Mouse (Mus musculus): Measurements from ENCODE around the gene Mepe.

Gene Mepe

GRCm38 (mm10) chr5:104357575-104357974, 32.4 kb downstream of the Mepe start:
- TF ChIP-seq NANOG (IDR thresholded peaks at IDR 0.05; ENCODE audit: borderline replicate concordance, low read length), result no peak
- TF ChIP-seq CTCF (conservative IDR thresholded peaks at IDR 0.05; ENCODE audit: low read length), result no peak
- TF ChIP-seq POU5F1 (IDR thresholded peaks at IDR 0.05; ENCODE audit: borderline replicate concordance, low read length), result no peak
- Histone ChIP-seq H3K27me3 (ENCODE audit: insufficient read depth, low read length) (no peaks in the 10 kb centered on the region), H3K4me1 (replicated peaks; ENCODE audit: low read depth, low read length) (no peaks in the 10 kb centered on the region), H3K4me3 (replicated peaks; ENCODE audit: low read length) (no peak overlapping the region), H3K9me3 (ENCODE audit: low read length) (peaks cover 62% of the 10 kb centered on the region), H3K36me3 (ENCODE audit: insufficient read depth, low read length) (no peaks in the 10 kb centered on the region)

DNA sequence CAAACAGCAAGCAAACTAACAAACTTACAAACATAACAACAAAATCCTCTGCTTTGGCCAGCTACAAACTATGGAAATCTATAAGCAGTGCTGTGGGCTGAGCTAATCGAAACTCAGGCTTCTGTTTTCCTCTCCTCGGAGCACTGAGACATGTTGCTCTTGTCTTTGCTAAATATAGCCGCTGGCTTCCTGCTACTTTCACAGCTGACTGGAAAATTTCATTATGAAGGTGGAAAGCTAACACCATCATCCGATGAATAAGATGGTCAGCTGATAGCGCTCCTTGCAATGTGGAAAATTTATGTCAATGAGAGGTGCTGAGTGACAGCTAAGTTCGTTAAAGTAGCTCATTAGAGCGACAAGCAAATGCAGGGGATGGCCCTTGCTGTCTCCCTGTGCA, 33.5 kb downstream of the Mepe start:
- no peaks in the 10 kb centered on the region for H3K4me1 ChIP-seq (replicated peaks; ENCODE audit: low read depth, low read length)
- no peak overlapping the region for H3K4me3 ChIP-seq (replicated peaks; ENCODE audit: low read length)
- no peaks in the 10 kb centered on the region for H3K36me3 ChIP-seq (ENCODE audit: insufficient read depth, low read length)
- no peaks in the 10 kb centered on the region for H3K27me3 ChIP-seq (ENCODE audit: insufficient read depth, low read length)
- TF ChIP-seq NANOG (IDR thresholded peaks at IDR 0.05; ENCODE audit: borderline replicate concordance, low read length) (no peak), POU5F1 (IDR thresholded peaks at IDR 0.05; ENCODE audit: borderline replicate concordance, low read length) (no peak)
- peaks cover 71% of the 10 kb centered on the region for H3K9me3 ChIP-seq (ENCODE audit: low read length)

DNA sequence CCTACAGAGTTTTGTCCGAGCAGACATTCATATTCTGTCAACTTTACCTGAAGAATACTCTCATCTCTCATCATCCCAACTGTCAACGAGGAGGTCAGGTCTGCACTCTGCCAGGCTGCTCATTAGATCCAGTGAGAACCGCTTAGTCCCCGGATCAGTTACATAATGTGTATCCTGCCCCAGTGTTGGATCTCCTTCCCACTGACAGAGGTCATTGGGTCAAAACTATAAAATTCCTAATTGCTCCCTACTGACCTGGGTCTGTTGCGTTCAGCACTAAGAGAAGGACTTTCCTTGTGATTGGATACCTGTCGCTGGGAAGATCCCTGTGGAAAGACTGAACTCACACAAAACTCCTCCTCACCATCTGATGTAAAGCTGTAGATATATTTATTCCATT, 34.1 kb downstream of the Mepe start:
- H3K4me3 ChIP-seq (replicated peaks; ENCODE audit: low read length), result no peak overlapping the region
- no peaks in the 10 kb centered on the region for H3K36me3 ChIP-seq (ENCODE audit: insufficient read depth, low read length)
- H3K4me1 ChIP-seq (replicated peaks; ENCODE audit: low read depth, low read length), result no peaks in the 10 kb centered on the region
- no peaks in the 10 kb centered on the region for H3K27me3 ChIP-seq (ENCODE audit: insufficient read depth, low read length)
- TF ChIP-seq POU5F1 (IDR thresholded peaks at IDR 0.05; ENCODE audit: borderline replicate concordance, low read length), result no peak
- no peak for TF ChIP-seq CTCF (conservative IDR thresholded peaks at IDR 0.05; ENCODE audit: low read length)
- TF ChIP-seq NANOG (IDR thresholded peaks at IDR 0.05; ENCODE audit: borderline replicate concordance, low read length), result no peak
- H3K9me3 ChIP-seq (ENCODE audit: low read length), result peaks cover 71% of the 10 kb centered on the region

DNA sequence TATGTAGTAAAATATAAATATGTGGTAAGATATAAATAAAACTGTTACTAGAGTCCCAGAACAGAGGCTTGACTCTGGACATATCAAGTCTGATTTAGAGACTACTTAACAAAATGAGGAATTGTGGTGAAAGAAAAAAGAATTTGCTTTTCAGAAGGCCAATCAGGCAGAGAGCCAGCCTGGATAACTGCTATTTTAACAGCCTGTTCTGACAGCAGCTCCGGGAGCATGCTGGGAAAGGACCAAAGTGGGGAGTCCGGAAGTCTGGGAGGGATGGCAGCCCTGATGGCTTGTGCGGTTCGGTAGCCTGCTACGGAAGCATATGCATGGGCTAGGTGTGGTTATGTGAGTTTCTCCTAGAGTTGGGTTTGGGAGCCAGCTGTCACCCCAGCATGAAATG, 45.5 kb downstream of the Mepe start:
- Histone ChIP-seq H3K4me3 (replicated peaks; ENCODE audit: low read length) (no peak overlapping the region), H3K9me3 (ENCODE audit: low read length) (peaks cover 42% of the 10 kb centered on the region), H3K36me3 (ENCODE audit: insufficient read depth, low read length) (no peaks in the 10 kb centered on the region), H3K4me1 (replicated peaks; ENCODE audit: low read depth, low read length) (no peaks in the 10 kb centered on the region), H3K27me3 (ENCODE audit: insufficient read depth, low read length) (no peaks in the 10 kb centered on the region)
- no peak for TF ChIP-seq POU5F1 (IDR thresholded peaks at IDR 0.05; ENCODE audit: borderline replicate concordance, low read length)
- no peak for TF ChIP-seq NANOG (IDR thresholded peaks at IDR 0.05; ENCODE audit: borderline replicate concordance, low read length)
- no peak for TF ChIP-seq CTCF (conservative IDR thresholded peaks at IDR 0.05; ENCODE audit: low read length)

GRCm38 (mm10) chr5:104371284-104371683, 46.2 kb downstream of the Mepe start:
- Histone ChIP-seq H3K27me3 (ENCODE audit: insufficient read depth, low read length) (no peaks in the 10 kb centered on the region), H3K4me3 (replicated peaks; ENCODE audit: low read length) (no peak overlapping the region), H3K9me3 (ENCODE audit: low read length) (peaks cover 36% of the 10 kb centered on the region), H3K36me3 (ENCODE audit: insufficient read depth, low read length) (no peaks in the 10 kb centered on the region), H3K4me1 (replicated peaks; ENCODE audit: low read depth, low read length) (no peaks in the 10 kb centered on the region)
- TF ChIP-seq NANOG (IDR thresholded peaks at IDR 0.05; ENCODE audit: borderline replicate concordance, low read length) (no peak), POU5F1 (IDR thresholded peaks at IDR 0.05; ENCODE audit: borderline replicate concordance, low read length) (no peak), CTCF (conservative IDR thresholded peaks at IDR 0.05; ENCODE audit: low read length) (no peak)

- H3K4me1 ChIP-seq (replicated peaks; ENCODE audit: low read depth, low read length), result no peaks in the 10 kb centered on the region
- H3K4me3 ChIP-seq (replicated peaks; ENCODE audit: low read length), result no peak overlapping the region
- H3K27me3 ChIP-seq (ENCODE audit: insufficient read depth, low read length), result no peaks in the 10 kb centered on the region
- H3K36me3 ChIP-seq (ENCODE audit: insufficient read depth, low read length), result no peaks in the 10 kb centered on the region
- peaks cover 21% of the 10 kb centered on the region for H3K9me3 ChIP-seq (ENCODE audit: low read length)
- TF ChIP-seq CTCF (conservative IDR thresholded peaks at IDR 0.05; ENCODE audit: low read length) (no peak), NANOG (IDR thresholded peaks at IDR 0.05; ENCODE audit: borderline replicate concordance, low read length) (no peak), POU5F1 (IDR thresholded peaks at IDR 0.05; ENCODE audit: borderline replicate concordance, low read length) (no peak)
Observed at GRCm38 (mm10) chr5:104373648-104374307, 48.6 kb downstream of the Mepe start.

- Histone ChIP-seq H3K27me3 (ENCODE audit: insufficient read depth, low read length) (no peaks in the 10 kb centered on the region), H3K4me3 (replicated peaks; ENCODE audit: low read length) (no peak overlapping the region), H3K36me3 (ENCODE audit: insufficient read depth, low read length) (no peaks in the 10 kb centered on the region), H3K9me3 (ENCODE audit: low read length) (peaks cover 18% of the 10 kb centered on the region), H3K4me1 (replicated peaks; ENCODE audit: low read depth, low read length) (no peaks in the 10 kb centered on the region)
- TF ChIP-seq NANOG (IDR thresholded peaks at IDR 0.05; ENCODE audit: borderline replicate concordance, low read length), result no peak
- TF ChIP-seq POU5F1 (IDR thresholded peaks at IDR 0.05; ENCODE audit: borderline replicate concordance, low read length), result no peak
- no peak for TF ChIP-seq CTCF (conservative IDR thresholded peaks at IDR 0.05; ENCODE audit: low read length)
Observed at GRCm38 (mm10) chr5:104374308-104374660, 49.2 kb downstream of the Mepe start.

DNA sequence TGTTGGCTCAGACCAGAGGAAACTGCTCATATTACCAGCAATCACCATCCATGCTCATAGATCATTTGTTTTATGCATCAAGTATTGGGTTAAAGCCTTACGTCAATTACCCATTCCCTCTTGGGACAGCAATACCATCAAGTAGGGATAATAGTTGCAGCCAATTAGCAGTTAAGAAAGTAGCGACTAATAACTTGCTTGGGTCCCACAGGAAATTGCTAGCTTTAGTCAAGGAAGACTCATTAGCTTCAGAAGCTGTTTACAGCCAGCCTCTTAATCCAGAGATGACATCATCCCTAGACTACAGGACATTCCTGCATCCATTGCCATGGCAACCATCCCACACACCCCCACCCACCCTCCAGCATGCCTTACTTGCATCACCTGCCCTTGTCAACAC, 50.0 kb downstream of the Mepe start:
- Histone ChIP-seq H3K36me3 (ENCODE audit: insufficient read depth, low read length) (no peaks in the 10 kb centered on the region), H3K4me1 (replicated peaks; ENCODE audit: low read depth, low read length) (no peaks in the 10 kb centered on the region), H3K4me3 (replicated peaks; ENCODE audit: low read length) (no peak overlapping the region), H3K9me3 (ENCODE audit: low read length) (peaks cover 10% of the 10 kb centered on the region), H3K27me3 (ENCODE audit: insufficient read depth, low read length) (no peaks in the 10 kb centered on the region)
- TF ChIP-seq POU5F1 (IDR thresholded peaks at IDR 0.05; ENCODE audit: borderline replicate concordance, low read length), result no peak
- no peak for TF ChIP-seq CTCF (conservative IDR thresholded peaks at IDR 0.05; ENCODE audit: low read length)
- TF ChIP-seq NANOG (IDR thresholded peaks at IDR 0.05; ENCODE audit: borderline replicate concordance, low read length), result no peak

DNA sequence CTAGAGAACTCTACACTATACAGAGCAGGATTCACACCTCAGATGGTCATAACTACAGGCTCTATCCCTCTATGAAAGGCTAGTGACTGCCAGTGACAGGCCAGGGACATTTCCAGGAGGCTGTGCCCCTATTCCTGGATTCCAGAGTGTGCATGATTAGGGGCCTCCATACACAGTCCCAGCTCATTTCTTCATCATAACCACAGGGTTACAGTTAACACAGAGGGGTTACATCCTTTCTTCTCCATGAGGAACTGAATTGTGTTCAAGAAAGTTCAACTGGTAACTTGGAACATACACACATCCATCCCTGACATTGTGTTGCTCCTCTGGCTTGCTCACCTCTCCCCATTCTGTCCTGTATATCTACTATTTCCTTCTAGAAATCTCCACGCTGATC, 51.8 kb downstream of the Mepe start:
- Histone ChIP-seq H3K4me1 (replicated peaks; ENCODE audit: low read depth, low read length) (peaks cover 7% of the 10 kb centered on the region), H3K27me3 (ENCODE audit: insufficient read depth, low read length) (no peaks in the 10 kb centered on the region), H3K9me3 (ENCODE audit: low read length) (no peaks in the 10 kb centered on the region), H3K36me3 (ENCODE audit: insufficient read depth, low read length) (no peaks in the 10 kb centered on the region), H3K4me3 (replicated peaks; ENCODE audit: low read length) (no peak overlapping the region)
- TF ChIP-seq POU5F1 (IDR thresholded peaks at IDR 0.05; ENCODE audit: borderline replicate concordance, low read length) (no peak), CTCF (conservative IDR thresholded peaks at IDR 0.05; ENCODE audit: low read length) (no peak), NANOG (IDR thresholded peaks at IDR 0.05; ENCODE audit: borderline replicate concordance, low read length) (no peak)

Data from E14TG2a.4 (cell line).